Mouse (Mus musculus): ENCODE measurements around the gene Serac1. TPM values are rescaled to one million over a fixed set of nuclear protein-coding genes. Genes with fewer than 3 reads are reported as not detected.
A peak's percentile ranks its signal among the peaks of the same experiment; 100 is the strongest.

Serac1 gene
- polyA plus RNA-seq (2012; rRNA removed) = 25.6 and 27.3 TPM in 2 replicates

GRCm38 (mm10) chr17:6079287-6080122 is at the start of gene Serac1, which contains the start of gene Gtf2h5:
Serac1 (minus strand) TSS chr17:6079741.
Gtf2h5 (plus strand) TSS chr17:6079786.
- DNase-seq (ENCODE audit: low read depth) = peak; percentile 98
- TF ChIP-seq CTCF (IDR thresholded peaks at IDR 0.05; ENCODE audit: borderline replicate concordance, extremely low read depth, insufficient read depth, insufficient read length) (no peak), POLR2A (IDR thresholded peaks at IDR 0.05; ENCODE audit: borderline replicate concordance, extremely low read depth, insufficient read depth, insufficient read length, poor library complexity, severe bottlenecking) (peak; percentile 75; the same call in 1 of the 2 replicates)

- no peak for DNase-seq (ENCODE audit: low read depth)
- TF ChIP-seq POLR2A (IDR thresholded peaks at IDR 0.05; ENCODE audit: borderline replicate concordance, extremely low read depth, insufficient read depth, insufficient read length, poor library complexity, severe bottlenecking) = no peak
- no peak for TF ChIP-seq CTCF (IDR thresholded peaks at IDR 0.05; ENCODE audit: borderline replicate concordance, extremely low read depth, insufficient read depth, insufficient read length)
These were observed 48.5 kb upstream of the Serac1 start for GRCm38 (mm10) chr17:6128039-6128438.

GRCm38 (mm10) chr17:6125441-6125840 is 45.9 kb upstream of the Serac1 start:
- DNase-seq (ENCODE audit: low read depth) = no peak
- TF ChIP-seq POLR2A (IDR thresholded peaks at IDR 0.05; ENCODE audit: borderline replicate concordance, extremely low read depth, insufficient read depth, insufficient read length, poor library complexity, severe bottlenecking) (no peak), CTCF (IDR thresholded peaks at IDR 0.05; ENCODE audit: borderline replicate concordance, extremely low read depth, insufficient read depth, insufficient read length) (no peak)

- TF ChIP-seq POLR2A (IDR thresholded peaks at IDR 0.05; ENCODE audit: borderline replicate concordance, extremely low read depth, insufficient read depth, insufficient read length, poor library complexity, severe bottlenecking) = no peak
- no peak for TF ChIP-seq CTCF (IDR thresholded peaks at IDR 0.05; ENCODE audit: borderline replicate concordance, extremely low read depth, insufficient read depth, insufficient read length)
- DNase-seq (ENCODE audit: low read depth) = no peak
These were observed 44.2 kb upstream of the Serac1 start for GRCm38 (mm10) chr17:6123776-6124175.

GRCm38 (mm10) chr17:6118861-6119260 is 39.3 kb upstream of the Serac1 start:
- no peak for TF ChIP-seq CTCF (IDR thresholded peaks at IDR 0.05; ENCODE audit: borderline replicate concordance, extremely low read depth, insufficient read depth, insufficient read length)
- TF ChIP-seq POLR2A (IDR thresholded peaks at IDR 0.05; ENCODE audit: borderline replicate concordance, extremely low read depth, insufficient read depth, insufficient read length, poor library complexity, severe bottlenecking) = no peak
- DNase-seq (ENCODE audit: low read depth) = no peak

GRCm38 (mm10) chr17:6117917-6118316 is 38.4 kb upstream of the Serac1 start:
- TF ChIP-seq POLR2A (IDR thresholded peaks at IDR 0.05; ENCODE audit: borderline replicate concordance, extremely low read depth, insufficient read depth, insufficient read length, poor library complexity, severe bottlenecking) (no peak), CTCF (IDR thresholded peaks at IDR 0.05; ENCODE audit: borderline replicate concordance, extremely low read depth, insufficient read depth, insufficient read length) (no peak)
- no peak for DNase-seq (ENCODE audit: low read depth)

- TF ChIP-seq CTCF (IDR thresholded peaks at IDR 0.05; ENCODE audit: borderline replicate concordance, extremely low read depth, insufficient read depth, insufficient read length) (no peak), POLR2A (IDR thresholded peaks at IDR 0.05; ENCODE audit: borderline replicate concordance, extremely low read depth, insufficient read depth, insufficient read length, poor library complexity, severe bottlenecking) (no peak)
- no peak for DNase-seq (ENCODE audit: low read depth)
These were observed 37.7 kb upstream of the Serac1 start for GRCm38 (mm10) chr17:6117148-6117725.

GRCm38 (mm10) chr17:6115085-6115484 is 35.5 kb upstream of the Serac1 start:
- DNase-seq (ENCODE audit: low read depth) = no peak
- TF ChIP-seq POLR2A (IDR thresholded peaks at IDR 0.05; ENCODE audit: borderline replicate concordance, extremely low read depth, insufficient read depth, insufficient read length, poor library complexity, severe bottlenecking) (no peak), CTCF (IDR thresholded peaks at IDR 0.05; ENCODE audit: borderline replicate concordance, extremely low read depth, insufficient read depth, insufficient read length) (no peak)

GRCm38 (mm10) chr17:6113653-6114052 is 34.1 kb upstream of the Serac1 start:
- no peak for TF ChIP-seq POLR2A (IDR thresholded peaks at IDR 0.05; ENCODE audit: borderline replicate concordance, extremely low read depth, insufficient read depth, insufficient read length, poor library complexity, severe bottlenecking)
- no peak for DNase-seq (ENCODE audit: low read depth)

- TF ChIP-seq CTCF (IDR thresholded peaks at IDR 0.05; ENCODE audit: borderline replicate concordance, extremely low read depth, insufficient read depth, insufficient read length) = 0 out of 2 replicates have a peak, but pooled peaks have one; percentile 8
- no peak for TF ChIP-seq POLR2A (IDR thresholded peaks at IDR 0.05; ENCODE audit: borderline replicate concordance, extremely low read depth, insufficient read depth, insufficient read length, poor library complexity, severe bottlenecking)
- peak; percentile 37 for DNase-seq (ENCODE audit: low read depth)
These were observed 31.4 kb upstream of the Serac1 start for GRCm38 (mm10) chr17:6110956-6111355.

GRCm38 (mm10) chr17:6108175-6108574 is 28.6 kb upstream of the Serac1 start:
- no peak for DNase-seq (ENCODE audit: low read depth)
- no peak for TF ChIP-seq POLR2A (IDR thresholded peaks at IDR 0.05; ENCODE audit: borderline replicate concordance, extremely low read depth, insufficient read depth, insufficient read length, poor library complexity, severe bottlenecking)
- TF ChIP-seq CTCF (IDR thresholded peaks at IDR 0.05; ENCODE audit: borderline replicate concordance, extremely low read depth, insufficient read depth, insufficient read length) = no peak
